Mouse (Mus musculus) bone marrow macrophage, adult 2 months (primary cell): Measurements from ENCODE around the gene Edem1. TPM values are rescaled to one million over a fixed set of nuclear protein-coding genes. Genes with fewer than 3 reads are reported as not detected.
A peak's percentile ranks its signal among the peaks of the same experiment; 100 is the strongest.

Source experiments
- H3K27ac ChIP-seq: 2 replicates; pipeline ENCODE4 v1.5.1; 2012; ENCODE audit warnings: low read depth, low read length; ENCODE audit not compliant: insufficient read depth
- H3K4me1 ChIP-seq: 2 replicates; pipeline ENCODE4 v1.6.1; 2012; ENCODE audit warnings: low read length; ENCODE audit not compliant: control insufficient read depth, insufficient read depth
- H3K4me3 ChIP-seq: 2 replicates; pipeline ENCODE4 v1.5.1; 2012; ENCODE audit warnings: mild to moderate bottlenecking, low read length, moderate library complexity; ENCODE audit not compliant: insufficient read depth
- CTCF ChIP-seq: IDR thresholded peaks from 2 replicates; pipeline ENCODE4 v1.5.1; 2012; ENCODE audit warnings: low read depth, mild to moderate bottlenecking, low read length, moderate library complexity
- POLR2A ChIP-seq: IDR thresholded peaks from 2 replicates; pipeline ENCODE4 v1.6.1; 2012; ENCODE audit warnings: mild to moderate bottlenecking, low read depth, low read length, borderline replicate concordance
- polyA plus RNA-seq: library from polyadenylated mRNA; stranded (reverse); fragments of >200 nt; gene quantifications from 2 replicates; pipeline ENCODE4 v1.2.4, GENCODE M21; 2012; ENCODE audit not compliant: missing spikeins, insufficient read depth, insufficient read length

Gene Edem1
- polyA plus RNA-seq, 1 experiment, result 186 TPM

DNA sequence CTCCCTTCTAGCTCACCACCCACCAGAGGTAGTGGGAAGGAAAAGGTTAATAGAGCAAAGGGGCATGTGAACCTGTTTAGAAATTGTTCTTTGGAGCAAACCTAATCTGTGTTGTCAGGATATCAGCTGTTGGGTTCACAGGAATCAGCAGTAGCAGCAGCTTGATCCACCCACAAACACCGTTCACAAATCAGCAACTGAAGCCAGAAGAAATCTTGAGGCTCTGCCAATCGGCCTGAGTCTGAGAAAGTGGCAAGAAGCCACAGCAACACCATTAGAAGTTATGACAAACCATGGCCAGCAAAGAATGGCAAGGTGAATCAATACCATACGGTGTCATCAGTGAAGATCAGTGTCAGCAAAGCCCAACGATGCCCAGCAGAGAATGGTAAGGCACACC, 42.8 kb downstream of the Edem1 start:
- Histone ChIP-seq H3K4me3 (no peak overlapping the region), H3K27ac (no peak overlapping the region), H3K4me1 (no peaks in the 10 kb centered on the region)
- TF ChIP-seq CTCF (no peak), POLR2A (no peak)

DNA sequence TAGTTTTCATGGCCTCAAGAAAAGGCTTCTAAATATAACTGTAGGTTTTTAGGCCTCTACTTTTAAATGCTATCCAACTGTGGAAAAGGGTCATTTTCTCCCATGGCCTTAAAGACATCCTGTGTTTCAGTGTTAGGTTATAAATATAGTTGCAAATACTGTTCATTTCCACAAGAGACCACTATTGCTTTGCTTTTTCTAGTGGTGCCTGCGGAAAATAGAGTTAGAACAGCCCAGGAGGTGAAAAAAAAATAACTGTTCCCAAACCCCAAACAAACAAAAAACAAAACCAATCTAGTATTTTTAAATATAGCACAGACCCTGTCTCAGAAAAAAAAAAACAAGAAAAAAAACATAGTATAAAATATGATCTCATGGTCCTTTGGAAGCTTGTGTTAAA, 46.9 kb downstream of the Edem1 start:
- no peak overlapping the region for H3K27ac ChIP-seq
- no peak overlapping the region for H3K4me3 ChIP-seq
- TF ChIP-seq CTCF (no peak), POLR2A (no peak)
- no peaks in the 10 kb centered on the region for H3K4me1 ChIP-seq

DNA sequence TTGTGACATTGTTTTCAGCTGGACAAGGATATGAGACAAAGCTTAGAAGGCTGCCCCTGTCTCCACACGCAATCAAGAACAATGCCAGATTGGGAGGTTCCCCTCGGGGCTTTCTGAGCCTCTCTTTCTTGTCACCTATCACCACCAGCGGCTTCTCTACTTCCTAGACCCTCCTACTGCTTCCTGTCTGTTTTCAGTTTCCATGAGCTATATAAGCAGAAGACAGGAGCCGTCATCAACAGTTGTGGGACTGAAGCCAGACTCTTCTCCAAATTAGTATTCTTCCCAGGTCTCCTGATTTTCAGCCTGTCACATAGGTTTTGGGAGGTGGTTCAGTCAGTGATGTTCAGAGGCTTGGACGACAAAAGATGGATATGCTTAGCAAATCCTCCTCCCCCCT, 47.6 kb downstream of the Edem1 start:
- no peak for TF ChIP-seq CTCF
- no peak for TF ChIP-seq POLR2A
- H3K4me1 ChIP-seq, result no peaks in the 10 kb centered on the region
- H3K4me3 ChIP-seq, result 0 out of 2 replicates have a peak overlapping the region, but pooled peaks have one; percentile 10
- no peak overlapping the region for H3K27ac ChIP-seq

DNA sequence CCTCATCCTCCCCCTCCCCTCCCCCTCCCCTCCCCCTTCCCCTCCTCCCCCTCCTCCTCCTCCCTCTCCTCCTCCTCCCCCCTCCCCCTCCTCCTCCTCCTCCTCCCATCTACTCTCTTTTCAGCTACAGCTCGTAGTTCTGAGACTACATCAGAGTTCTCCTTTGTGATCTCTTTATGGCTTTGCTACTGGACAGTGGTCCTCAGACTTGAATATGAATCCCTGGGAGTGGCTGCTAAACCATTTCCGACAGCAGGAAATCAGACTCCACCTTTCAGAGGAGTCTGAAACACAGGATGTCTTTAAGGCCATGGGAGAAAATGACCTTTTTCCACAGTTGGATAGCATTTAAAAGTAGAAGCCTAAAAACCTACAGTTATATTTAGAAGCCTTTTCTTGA, 48.0 kb downstream of the Edem1 start:
- no peaks in the 10 kb centered on the region for H3K4me1 ChIP-seq
- no peak overlapping the region for H3K4me3 ChIP-seq
- H3K27ac ChIP-seq, result no peak overlapping the region
- TF ChIP-seq POLR2A (no peak), CTCF (no peak)

DNA sequence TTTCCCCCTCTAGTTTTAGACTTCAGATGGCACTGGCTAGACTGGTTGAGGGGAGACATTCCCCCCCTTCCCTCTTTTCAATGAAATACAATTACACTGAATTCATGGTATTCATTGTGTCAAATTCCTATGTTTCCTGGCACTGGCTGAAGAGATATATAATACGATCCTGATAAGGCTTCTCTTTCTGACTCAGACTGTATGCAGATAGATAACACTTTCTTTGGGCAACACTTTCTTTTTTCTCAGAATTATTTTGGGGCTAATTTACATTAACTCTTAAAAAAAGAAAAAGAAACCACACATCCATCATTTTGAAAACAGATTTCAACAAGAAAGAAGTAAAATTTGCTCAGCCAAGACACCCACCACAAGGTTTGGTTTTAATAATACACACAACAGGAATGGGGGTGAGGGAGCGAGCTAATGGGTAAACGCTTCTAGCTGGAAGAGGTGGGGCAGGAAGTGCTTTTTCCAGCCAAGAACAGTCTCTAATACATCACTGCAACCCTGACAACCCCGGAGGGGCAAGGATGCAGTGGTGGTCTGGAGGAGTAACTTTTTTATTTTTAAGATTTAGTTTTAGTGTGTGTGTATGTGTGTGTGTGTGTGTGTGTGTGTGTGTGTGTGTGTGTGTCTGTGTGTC, 52.0 kb downstream of the Edem1 start:
- no peak overlapping the region for H3K27ac ChIP-seq
- no peaks in the 10 kb centered on the region for H3K4me1 ChIP-seq
- TF ChIP-seq POLR2A, result no peak
- TF ChIP-seq CTCF, result no peak
- H3K4me3 ChIP-seq, result no peak overlapping the region

DNA sequence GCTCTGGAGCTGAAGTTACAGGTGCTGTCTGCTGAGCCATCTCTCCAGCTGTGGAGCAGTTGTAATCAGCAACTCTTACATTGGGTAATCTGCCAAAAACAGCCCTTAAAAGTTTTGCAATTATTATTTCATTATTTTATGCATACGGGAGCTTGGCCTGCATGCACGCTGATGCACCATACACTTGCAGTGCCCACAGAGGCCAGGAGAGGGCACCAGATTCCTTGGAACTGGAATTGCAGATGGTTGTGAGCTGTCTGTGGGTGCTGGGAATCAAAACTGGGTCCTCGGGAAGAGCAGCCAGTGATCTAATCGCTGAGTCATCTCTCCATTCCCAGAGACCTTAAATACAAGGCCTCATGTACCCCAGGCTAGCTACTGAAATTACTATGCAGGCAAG, 52.6 kb downstream of the Edem1 start:
- Histone ChIP-seq H3K4me1 (no peaks in the 10 kb centered on the region), H3K27ac (no peak overlapping the region), H3K4me3 (no peak overlapping the region)
- TF ChIP-seq POLR2A (no peak), CTCF (no peak; the same call in 1 of the 2 replicates)

DNA sequence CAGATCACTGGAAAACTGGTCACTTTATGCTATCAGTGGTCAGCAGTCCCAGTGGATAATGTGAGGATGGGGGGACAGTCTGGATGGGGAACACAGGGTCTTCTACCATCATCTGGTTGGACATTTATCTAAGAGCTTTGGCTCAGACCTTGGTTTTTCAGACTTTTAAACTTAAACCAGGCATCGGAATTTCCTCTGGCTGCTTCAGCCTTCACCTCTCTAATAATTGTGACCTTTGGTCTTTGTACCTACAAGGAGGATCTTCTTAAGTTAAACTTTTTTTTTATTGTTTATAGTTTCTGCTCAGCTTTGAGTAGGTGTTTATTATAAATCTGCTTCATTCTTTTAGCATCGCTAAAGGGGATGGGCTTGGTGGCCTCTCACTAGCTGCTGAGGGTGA, 55.4 kb downstream of the Edem1 start:
- Histone ChIP-seq H3K4me1 (no peaks in the 10 kb centered on the region), H3K27ac (no peak overlapping the region), H3K4me3 (no peak overlapping the region)
- TF ChIP-seq POLR2A (no peak), CTCF (no peak)

- Histone ChIP-seq H3K4me3 (no peak overlapping the region), H3K27ac (no peak overlapping the region), H3K4me1 (no peaks in the 10 kb centered on the region)
- TF ChIP-seq CTCF, result no peak
- TF ChIP-seq POLR2A, result no peak
These were observed 56.2 kb downstream of the Edem1 start for GRCm38 (mm10) chr6:108884603-108885002.

- H3K4me3 ChIP-seq, result no peak overlapping the region
- TF ChIP-seq CTCF, result no peak
- no peak for TF ChIP-seq POLR2A
- no peak overlapping the region for H3K27ac ChIP-seq
- no peaks in the 10 kb centered on the region for H3K4me1 ChIP-seq
These were observed 57.9 kb downstream of the Edem1 start for GRCm38 (mm10) chr6:108886346-108886745.

DNA sequence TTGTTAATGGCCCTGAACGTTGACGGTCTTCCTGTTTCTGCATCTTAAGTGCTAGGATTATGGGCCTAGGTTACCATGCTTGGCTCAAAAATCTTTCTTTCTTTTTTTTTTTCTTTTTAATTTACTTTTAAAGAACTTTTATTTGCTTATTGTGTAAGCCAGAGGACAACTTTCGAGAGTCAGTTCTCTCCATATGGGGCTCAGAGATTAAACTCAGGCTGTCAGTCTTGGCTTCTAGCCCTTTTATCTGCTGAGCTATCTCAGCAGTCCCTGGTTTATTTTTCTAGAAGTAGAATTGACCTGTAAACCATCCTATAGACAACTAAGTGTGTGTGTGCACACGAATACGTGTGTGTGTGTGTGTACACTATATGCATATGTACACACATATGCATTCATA, 64.1 kb downstream of the Edem1 start:
- TF ChIP-seq POLR2A, result no peak
- TF ChIP-seq CTCF, result no peak
- H3K4me1 ChIP-seq, result peaks cover 13% of the 10 kb centered on the region
- H3K27ac ChIP-seq, result no peak overlapping the region
- H3K4me3 ChIP-seq, result no peak overlapping the region
